Mouse (Mus musculus): Measurements from ENCODE around the gene Zfp185. TPM values are rescaled to one million over a fixed set of nuclear protein-coding genes. Genes with fewer than 3 reads are reported as not detected.

Gene Zfp185
- polyA plus RNA-seq (2014; fragmentation: Illumina TruSeq; extraction: RNeasy Lipid Tissue Mini Kit (QIAGEN cat#74804); ENCODE audit: low read depth, low replicate concordance) = 0.66 TPM

DNA sequence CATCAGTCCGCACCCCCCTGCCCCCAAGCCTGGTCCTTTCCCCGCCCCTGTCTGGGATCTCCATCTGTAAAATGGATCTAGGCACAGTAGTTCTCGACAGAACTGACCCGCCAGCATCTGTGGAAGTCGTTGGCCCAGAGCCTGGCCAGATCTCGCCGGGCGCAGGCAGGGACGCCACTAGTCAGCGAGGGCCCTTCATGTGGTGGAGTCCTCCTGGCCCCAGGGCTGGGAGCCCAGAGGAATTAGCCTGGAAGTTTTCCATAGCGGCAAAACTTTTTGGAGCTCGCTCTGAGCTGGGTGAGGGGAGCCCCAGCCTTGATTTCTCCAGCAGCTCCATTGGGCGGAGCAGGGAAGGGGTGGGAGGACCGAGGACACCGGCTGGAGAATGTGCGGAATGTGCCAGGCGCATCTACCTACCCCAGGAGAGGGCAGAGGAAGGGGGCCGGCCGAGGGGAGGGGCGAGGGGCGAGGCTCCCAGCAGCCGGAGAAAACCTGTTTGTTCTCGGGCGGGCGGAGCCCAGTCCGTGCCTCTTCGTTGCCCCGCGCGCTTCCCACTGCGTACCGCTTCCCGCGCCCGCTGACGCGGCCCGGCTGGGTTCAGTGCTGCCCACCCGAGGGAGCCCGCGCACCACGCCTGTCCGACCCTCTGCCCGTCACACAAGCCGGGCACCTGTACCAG is at the start of gene Zfp185:
TSS of gene Zfp185 (plus strand) at position 499 of the 679 bp plus-strand sequence.

DNA sequence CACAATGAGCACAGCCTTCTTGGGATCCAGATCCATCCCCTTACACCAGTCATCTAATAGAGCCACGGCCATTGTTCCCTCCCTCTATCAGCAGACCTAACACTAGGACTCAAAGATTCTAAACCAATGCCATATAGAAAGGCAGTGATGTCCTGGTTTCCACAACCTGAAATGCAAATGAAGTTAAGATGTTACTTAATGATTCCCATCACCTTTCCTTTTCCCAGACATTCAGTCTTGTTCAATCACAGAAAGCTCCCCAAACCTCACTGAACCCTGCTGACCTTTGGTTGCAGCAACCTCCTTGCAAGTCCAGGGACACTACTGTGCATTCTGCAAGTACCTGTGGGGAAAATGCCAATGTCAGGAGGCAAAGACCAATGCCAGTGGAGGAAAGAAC is 49.9 kb downstream of the Zfp185 start, which contains the start of gene Pnma5:
TSS of gene Pnma5 (minus strand) at position 101 of the 400 bp plus-strand sequence.

DNA sequence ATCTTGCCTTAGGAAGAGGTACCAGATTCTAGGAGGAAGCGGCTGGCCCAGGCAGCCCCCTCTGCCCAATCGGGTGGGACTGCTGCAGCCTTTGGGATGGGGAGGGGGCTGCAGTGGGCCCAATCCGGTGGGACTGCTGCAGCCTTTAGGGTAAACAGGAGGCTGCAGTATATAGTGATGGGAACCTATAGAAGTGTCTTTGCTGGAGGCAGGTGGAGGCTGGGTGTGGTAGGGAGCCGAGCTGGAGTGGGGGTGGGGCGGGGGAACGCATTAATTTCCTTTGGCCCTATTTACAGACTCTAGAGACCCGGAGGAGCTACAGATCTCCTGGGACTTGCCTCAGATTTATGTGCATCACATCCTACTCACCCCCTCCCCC is 77.3 kb downstream of the Zfp185 start, which contains the start of gene Pnma3:
TSS of gene Pnma3 (plus strand) at position 373 of the 379 bp plus-strand sequence.

Other genes starting within 250 kb of the Zfp185 start
- gene Gabrq, start 162.2 kb upstream of the Zfp185 start, polyA plus RNA-seq (2014; fragmentation: Illumina TruSeq; extraction: RNeasy Lipid Tissue Mini Kit (QIAGEN cat#74804); ENCODE audit: low read depth, low replicate concordance) = 0.13 TPM
- 61.6 TPM for gene Cetn2, start 68.9 kb upstream of the Zfp185 start, polyA plus RNA-seq (2014; fragmentation: Illumina TruSeq; extraction: RNeasy Lipid Tissue Mini Kit (QIAGEN cat#74804); ENCODE audit: low read depth, low replicate concordance)
- gene Nsdhl, start 68.8 kb upstream of the Zfp185 start, polyA plus RNA-seq (2014; fragmentation: Illumina TruSeq; extraction: RNeasy Lipid Tissue Mini Kit (QIAGEN cat#74804); ENCODE audit: low read depth, low replicate concordance) = 162 TPM
- not detected for gene Pnma5, start 49.8 kb downstream of the Zfp185 start, polyA plus RNA-seq (2014; fragmentation: Illumina TruSeq; extraction: RNeasy Lipid Tissue Mini Kit (QIAGEN cat#74804); ENCODE audit: low read depth, low replicate concordance)
- not detected for gene Pnma3, start 77.4 kb downstream of the Zfp185 start, polyA plus RNA-seq (2014; fragmentation: Illumina TruSeq; extraction: RNeasy Lipid Tissue Mini Kit (QIAGEN cat#74804); ENCODE audit: low read depth, low replicate concordance)
- 0.58 TPM for gene Xlr4a, start 95.1 kb downstream of the Zfp185 start, polyA plus RNA-seq (2014; fragmentation: Illumina TruSeq; extraction: RNeasy Lipid Tissue Mini Kit (QIAGEN cat#74804); ENCODE audit: low read depth, low replicate concordance)
- gene Xlr3a, start 109.8 kb downstream of the Zfp185 start, polyA plus RNA-seq (2014; fragmentation: Illumina TruSeq; extraction: RNeasy Lipid Tissue Mini Kit (QIAGEN cat#74804); ENCODE audit: low read depth, low replicate concordance) = 19.4 TPM
- not detected for gene Gm14685, start 129.7 kb downstream of the Zfp185 start, polyA plus RNA-seq (2014; fragmentation: Illumina TruSeq; extraction: RNeasy Lipid Tissue Mini Kit (QIAGEN cat#74804); ENCODE audit: low read depth, low replicate concordance)
- not detected for gene Xlr5b, start 161.5 kb downstream of the Zfp185 start, polyA plus RNA-seq (2014; fragmentation: Illumina TruSeq; extraction: RNeasy Lipid Tissue Mini Kit (QIAGEN cat#74804); ENCODE audit: low read depth, low replicate concordance)
- gene DXBay18, start 162.1 kb downstream of the Zfp185 start, polyA plus RNA-seq (2014; fragmentation: Illumina TruSeq; extraction: RNeasy Lipid Tissue Mini Kit (QIAGEN cat#74804); ENCODE audit: low read depth, low replicate concordance) = not detected
- gene Spin2d, start 189.7 kb downstream of the Zfp185 start, polyA plus RNA-seq (2014; fragmentation: Illumina TruSeq; extraction: RNeasy Lipid Tissue Mini Kit (QIAGEN cat#74804); ENCODE audit: low read depth, low replicate concordance) = not detected
- 1.2 TPM for gene Xlr3b, start 204.9 kb downstream of the Zfp185 start, polyA plus RNA-seq (2014; fragmentation: Illumina TruSeq; extraction: RNeasy Lipid Tissue Mini Kit (QIAGEN cat#74804); ENCODE audit: low read depth, low replicate concordance)
- 1.3 TPM for gene Xlr4b, start 227.0 kb downstream of the Zfp185 start, polyA plus RNA-seq (2014; fragmentation: Illumina TruSeq; extraction: RNeasy Lipid Tissue Mini Kit (QIAGEN cat#74804); ENCODE audit: low read depth, low replicate concordance)
- gene F8a, start 241.0 kb downstream of the Zfp185 start, polyA plus RNA-seq (2014; fragmentation: Illumina TruSeq; extraction: RNeasy Lipid Tissue Mini Kit (QIAGEN cat#74804); ENCODE audit: low read depth, low replicate concordance) = 4.0 TPM

Data from liver, adult 10 weeks (tissue).